Comparison of ENCODE assay signal across 10 mouse cellular contexts in the genomic region with DNA sequence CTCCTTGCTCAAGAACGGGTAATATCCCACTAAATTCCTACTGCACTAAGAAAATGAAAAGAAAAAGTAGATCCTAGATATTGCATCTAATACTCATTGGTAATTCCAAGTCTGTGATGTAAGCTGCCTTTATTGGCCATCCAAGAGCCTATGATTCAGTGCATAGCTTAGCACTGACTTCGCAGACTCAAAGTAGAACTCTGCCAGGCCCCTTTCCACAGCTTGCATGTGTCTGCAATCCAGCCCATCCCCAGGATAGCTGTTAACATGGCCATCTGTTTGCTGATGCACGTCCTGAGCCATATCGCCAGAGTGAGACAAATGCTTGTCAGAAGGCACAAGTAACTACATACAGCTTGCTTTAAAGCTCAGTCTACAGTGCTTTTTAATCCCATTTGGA.
DNase-seq lines count a peak whose midpoint lies in the region; ATAC-seq and TF ChIP-seq lines count a peak whose summit lies in the region.
"Had no signal": no experiment of that assay in that cellular context is flagged by ENCODE, and none has a peak within 500 bp of the region (broad histone marks: within the 10 kb centered on the region; RNA-seq: fewer than 3 reads in every experiment).

No protein-coding gene starts in this region.

- H3K4me2 ChIP-seq in lung, postnatal 0 days (replicated peaks; ENCODE audit: low read depth, low read length), result no peak overlapping the region
- H3K4me2 ChIP-seq: hindbrain, embryonic 15.5 days had no signal

- H3K4me3 ChIP-seq in lung, postnatal 0 days (ENCODE audit: low read depth, low read length), result no peak overlapping the region
- H3K4me3 ChIP-seq in lung, adult 2 months (replicated peaks; ENCODE audit: extremely low read depth, low read depth, low read length), result no peak overlapping the region
- H3K4me3 ChIP-seq: hindbrain, embryonic 15.5 days had no signal

- no peak for TF ChIP-seq EP300 in lung, postnatal 0 days (IDR thresholded peaks at IDR 0.05)

- no peaks in the 10 kb centered on the region for H3K4me1 ChIP-seq in lung, postnatal 0 days (ENCODE audit: insufficient read depth, low read depth, low read length)
- no peaks in the 10 kb centered on the region for H3K4me1 ChIP-seq in lung, adult 2 months (ENCODE audit: control insufficient read depth, insufficient read depth, low read length)
- H3K4me1 ChIP-seq: hindbrain, embryonic 15.5 days had no signal

- DNase-seq in lung, postnatal 0 days (ENCODE audit: low spot score), result peak; percentile 56
- DNase-seq in lung, adult 2 months, result no peak
- DNase-seq in gastrocnemius, postnatal 25 days, result peak; percentile 48
- DNase-seq in layer of hippocampus, postnatal 14 days (ENCODE audit: low spot score in 2 of 2), result peak; percentile 18 to 72
- peak; percentile 68 for DNase-seq in skeletal muscle tissue, adult 2 months (ENCODE audit: low read depth, low spot score)
- no peak for DNase-seq in cerebellum, postnatal 4 days (ENCODE audit: low spot score in 2 of 2)
- no peak for DNase-seq in B cell, adult 2 months

- TF ChIP-seq CTCF in lung, postnatal 0 days (IDR thresholded peaks at IDR 0.05), result no peak
- TF ChIP-seq CTCF in lung, adult 2 months (IDR thresholded peaks at IDR 0.05; ENCODE audit: insufficient read depth, low read length), result no peak

- H3K36me3 ChIP-seq in lung, postnatal 0 days (ENCODE audit: insufficient read depth, low read length), result no peaks in the 10 kb centered on the region
- H3K36me3 ChIP-seq: hindbrain, embryonic 15.5 days had no signal

- no peaks in the 10 kb centered on the region for H3K27me3 ChIP-seq in lung, postnatal 0 days (replicated peaks; ENCODE audit: insufficient read depth, low read length)
- H3K27me3 ChIP-seq: hindbrain, embryonic 15.5 days had no signal

- no peak for TF ChIP-seq POLR2A in lung, adult 2 months (IDR thresholded peaks at IDR 0.05; ENCODE audit: borderline replicate concordance, extremely low read depth, low read depth, low read length)

- no peaks in the 10 kb centered on the region for H3K9me3 ChIP-seq in lung, postnatal 0 days (ENCODE audit: low read length)
- H3K9me3 ChIP-seq: hindbrain, embryonic 15.5 days had no signal

- peak; percentile 70 for ATAC-seq in lung, postnatal 0 days
- no peak for ATAC-seq in CD4-positive, CD25-positive, alpha-beta regulatory T cell, adult 4 months

- 68% methylated on average over 4 of the region's 4 CpGs for WGBS in lung, postnatal 0 days
- WGBS in lung, adult 2 months, result 70% methylated on average over 4 of the region's 4 CpGs

- no peak overlapping the region for H3K27ac ChIP-seq in lung, postnatal 0 days (ENCODE audit: low read length)
- H3K27ac ChIP-seq: hindbrain, embryonic 15.5 days; macrophage had no signal

- H3K9ac ChIP-seq in lung, postnatal 0 days (replicated peaks; ENCODE audit: low read depth), result no peak overlapping the region
- H3K9ac ChIP-seq: hindbrain, embryonic 15.5 days had no signal

Comparison
In these comparisons a context has a peak if more than half of its experiments do, and no peak if none do; other contexts are left out.
1. DNase-seq: peak in lung, postnatal 0 days (single experiment), gastrocnemius, postnatal 25 days (single experiment), layer of hippocampus, postnatal 14 days (2 of 2) and skeletal muscle tissue, adult 2 months (single experiment); none in lung, adult 2 months (single experiment), cerebellum, postnatal 4 days (0 of 2) and B cell, adult 2 months (0 of 2).